Mouse (Mus musculus): ENCODE results near the gene 1110032F04Rik. TPM values are rescaled to one million over a fixed set of nuclear protein-coding genes. Genes with fewer than 3 reads are reported as not detected.

Gene 1110032F04Rik
- polyA plus RNA-seq (2021; fragmentation: Nextera tagmentation) = 1.7 and 2.8 TPM in 2 replicates
- long read RNA-seq, experiment 1, transcript 1110032F04Rik-201 (1 exons, 2,578 nt) = major isoform, 5 of 5 reads
- long read RNA-seq, experiment 1, partial matches to known transcripts = 0 of 5 reads
- long read RNA-seq, experiment 1, other reads (novel, unspliced or antisense) = 0 of 5 reads
- long read RNA-seq, experiment 2, transcript 1110032F04Rik-201 (1 exons, 2,578 nt) = major isoform, 53 of 54 reads
- long read RNA-seq, experiment 2, partial matches to known transcripts = 0 of 54 reads
- long read RNA-seq, experiment 2, other reads (novel, unspliced or antisense) = 1 of 54 reads

GRCm38 (mm10) chr3:68869211-68869690 lies at the start of gene 1110032F04Rik:
1110032F04Rik (plus strand) TSS chr3:68869586.

Other genes starting within 250 kb of the 1110032F04Rik start
- 2.2 and 2.6 TPM in 2 replicates for gene Il12a, start 178.9 kb upstream of the 1110032F04Rik start, polyA plus RNA-seq (2021; fragmentation: Nextera tagmentation)
- gene Ift80, start 135.0 kb downstream of the 1110032F04Rik start, polyA plus RNA-seq (2021; fragmentation: Nextera tagmentation) = 4.1 and 6.4 TPM in 2 replicates
- 5.8 and 7.2 TPM in 2 replicates for gene Smc4, start 135.2 kb downstream of the 1110032F04Rik start, polyA plus RNA-seq (2021; fragmentation: Nextera tagmentation)
- 8.6 and 10.2 TPM in 2 replicates for gene Trim59, start 175.2 kb downstream of the 1110032F04Rik start, polyA plus RNA-seq (2021; fragmentation: Nextera tagmentation)